11 mouse cellular contexts compared by ENCODE assay signal in the genomic region with DNA sequence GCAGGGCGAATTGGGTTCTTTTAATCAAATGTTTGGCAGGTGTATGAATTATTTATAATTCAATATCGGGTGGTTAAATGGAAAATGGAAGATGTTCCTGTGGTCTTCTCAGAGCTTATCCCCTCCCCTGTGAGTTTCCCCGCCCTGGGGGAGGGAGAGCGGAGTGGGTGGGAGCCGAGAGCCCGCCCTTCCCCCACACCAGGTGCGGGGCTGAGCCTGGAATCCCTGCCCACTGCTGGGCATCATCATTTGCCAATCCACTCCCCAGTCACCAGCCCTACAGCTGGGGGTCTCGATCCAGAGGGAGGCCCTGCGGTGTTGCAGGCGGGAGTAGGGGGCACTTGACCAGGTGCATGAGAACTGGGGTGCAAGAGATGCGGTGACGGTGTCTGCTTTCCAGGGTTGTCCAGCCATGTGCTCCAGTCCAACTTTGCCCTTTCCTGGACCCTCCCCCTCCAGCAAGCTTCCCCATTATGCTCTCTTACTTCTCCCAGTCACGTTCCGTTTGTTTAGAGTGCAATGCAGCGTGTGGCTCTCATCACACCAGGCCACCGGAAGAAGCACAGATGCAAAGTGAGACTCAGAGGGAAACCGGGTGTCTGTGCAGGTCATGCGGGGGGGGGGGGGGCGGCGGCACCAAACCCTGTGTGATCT. TPM values are rescaled to one million over a fixed set of nuclear protein-coding genes. Genes with fewer than 3 reads are reported as not detected.
DNase-seq lines count a peak whose midpoint lies in the region; ATAC-seq and TF ChIP-seq lines count a peak whose summit lies in the region.
"Had no signal": no experiment of that assay in that cellular context is flagged by ENCODE, and none has a peak within 500 bp of the region (broad histone marks: within the 10 kb centered on the region; RNA-seq: fewer than 3 reads in every experiment).

No protein-coding gene starts in this region.

- H3K27me3 ChIP-seq in kidney, embryonic 14.5 days (ENCODE audit: control insufficient read depth, insufficient read depth, low read length): peaks cover 77% of the 10 kb centered on the region
- peaks cover 76% of the 10 kb centered on the region for H3K27me3 ChIP-seq in embryonic facial prominence, embryonic 12.5 days
- peaks cover 17% of the 10 kb centered on the region for H3K27me3 ChIP-seq in hindbrain, embryonic 16.5 days (replicated peaks; ENCODE audit: control insufficient read depth, insufficient read depth, low read length)
- H3K27me3 ChIP-seq in neural tube, embryonic 14.5 days (ENCODE audit: control insufficient read depth, insufficient read depth, low read length): peaks cover 8% of the 10 kb centered on the region; the same call in 1 of the 2 replicates

- H3K9ac ChIP-seq in kidney, embryonic 14.5 days (ENCODE audit: low read depth, low read length): no peak overlapping the region
- H3K9ac ChIP-seq in embryonic facial prominence, embryonic 12.5 days: no peak overlapping the region
- no peak overlapping the region; the same call in 1 of the 2 replicates for H3K9ac ChIP-seq in hindbrain, embryonic 16.5 days (ENCODE audit: low read depth, low read length)
- H3K9ac ChIP-seq in neural tube, embryonic 14.5 days (replicated peaks; ENCODE audit: low read depth, low read length): no peak overlapping the region
- H3K9ac ChIP-seq: heart, embryonic 15.5 days had no signal

- H3K36me3 ChIP-seq in kidney, embryonic 14.5 days (ENCODE audit: control insufficient read depth, insufficient read depth, low read length): no peaks in the 10 kb centered on the region
- no peaks in the 10 kb centered on the region for H3K36me3 ChIP-seq in embryonic facial prominence, embryonic 12.5 days
- H3K36me3 ChIP-seq in hindbrain, embryonic 16.5 days (ENCODE audit: control insufficient read depth, insufficient read depth, low read length): no peaks in the 10 kb centered on the region
- H3K36me3 ChIP-seq in neural tube, embryonic 14.5 days (ENCODE audit: control insufficient read depth, insufficient read depth, low read length): no peaks in the 10 kb centered on the region
- H3K36me3 ChIP-seq: heart, embryonic 15.5 days had no signal

- ATAC-seq in kidney, embryonic 14.5 days (ENCODE audit: low FRiP score, low TSS enrichment): 0 out of 2 replicates have a peak, but pooled peaks have one; percentile 12
- peak; percentile 25; the same call in 1 of the 2 replicates for ATAC-seq in embryonic facial prominence, embryonic 12.5 days (ENCODE audit: insufficient number of reproducible peaks, insufficient read depth, low FRiP score, low TSS enrichment)
- ATAC-seq in hindbrain, embryonic 16.5 days: no peak
- ATAC-seq in neural tube, embryonic 14.5 days (ENCODE audit: low read depth): no peak

- H3K9me3 ChIP-seq in kidney, embryonic 14.5 days (ENCODE audit: control insufficient read depth, low read length): no peaks in the 10 kb centered on the region
- H3K9me3 ChIP-seq in embryonic facial prominence, embryonic 12.5 days: no peaks in the 10 kb centered on the region
- no peaks in the 10 kb centered on the region for H3K9me3 ChIP-seq in hindbrain, embryonic 16.5 days (ENCODE audit: control insufficient read depth, low read length)
- H3K9me3 ChIP-seq in neural tube, embryonic 14.5 days (ENCODE audit: control insufficient read depth, low read length): no peaks in the 10 kb centered on the region
- H3K9me3 ChIP-seq: heart, embryonic 15.5 days had no signal

- peaks cover 18% of the 10 kb centered on the region for H3K4me1 ChIP-seq in kidney, embryonic 14.5 days (ENCODE audit: control insufficient read depth, insufficient read depth, low read length)
- H3K4me1 ChIP-seq in embryonic facial prominence, embryonic 12.5 days: peaks cover 26% of the 10 kb centered on the region; the same call in 1 of the 2 replicates
- peaks cover 37% of the 10 kb centered on the region for H3K4me1 ChIP-seq in hindbrain, embryonic 16.5 days (ENCODE audit: control insufficient read depth, insufficient read depth, low read depth, low read length)
- H3K4me1 ChIP-seq in neural tube, embryonic 14.5 days (ENCODE audit: control insufficient read depth, insufficient read depth, low read length): peaks cover 38% of the 10 kb centered on the region

- no peak for DNase-seq in kidney, postnatal 25 days
- no peak for DNase-seq in layer of hippocampus, adult 2 months (ENCODE audit: low spot score in 2 of 2)
- DNase-seq in frontal cortex, postnatal 14 days (ENCODE audit: low spot score in 2 of 2): no peak
- DNase-seq in cerebellum, adult 11 months: no peak
- DNase-seq: lung, postnatal 36 days had no signal

- no peak overlapping the region; the same call in none of the 2 replicates for H3K4me2 ChIP-seq in kidney, embryonic 14.5 days (replicated peaks; ENCODE audit: low read depth, low read length)
- peak overlapping the region; percentile 13; the same call in 1 of the 2 replicates for H3K4me2 ChIP-seq in embryonic facial prominence, embryonic 12.5 days (replicated peaks)
- peak overlapping the region; percentile 22 for H3K4me2 ChIP-seq in hindbrain, embryonic 16.5 days (ENCODE audit: low read length)
- H3K4me2 ChIP-seq in neural tube, embryonic 14.5 days (ENCODE audit: low read depth, low read length): peak overlapping the region; percentile 25; the same call in 1 of the 2 replicates
- H3K4me2 ChIP-seq: heart, embryonic 15.5 days had no signal

- H3K27ac ChIP-seq in kidney, embryonic 14.5 days (ENCODE audit: low read depth, low read length): no peak overlapping the region
- H3K27ac ChIP-seq in embryonic facial prominence, embryonic 12.5 days: no peak overlapping the region
- no peak overlapping the region for H3K27ac ChIP-seq in hindbrain, embryonic 16.5 days (ENCODE audit: low read depth, low read length)
- 0 out of 2 replicates have a peak overlapping the region, but pooled peaks have one; percentile 48 for H3K27ac ChIP-seq in neural tube, embryonic 14.5 days (ENCODE audit: low read depth, low read length)
- H3K27ac ChIP-seq in layer of hippocampus, adult 2 months: no peak overlapping the region
- H3K27ac ChIP-seq: heart, embryonic 15.5 days had no signal

- no peak overlapping the region for H3K4me3 ChIP-seq in kidney, embryonic 14.5 days (ENCODE audit: low read length)
- H3K4me3 ChIP-seq in embryonic facial prominence, embryonic 12.5 days: no peak overlapping the region
- H3K4me3 ChIP-seq in hindbrain, embryonic 16.5 days (ENCODE audit: low read length): no peak overlapping the region
- H3K4me3 ChIP-seq in neural tube, embryonic 14.5 days (ENCODE audit: low read depth, low read length): no peak overlapping the region
- no peak overlapping the region for H3K4me3 ChIP-seq in layer of hippocampus, adult 2 months
- H3K4me3 ChIP-seq: heart, embryonic 15.5 days had no signal

- no peak for TF ChIP-seq CTCF in layer of hippocampus, adult 2 months (conservative IDR thresholded peaks at IDR 0.05)

- under 1% methylated on average over 20 of the region's 20 CpGs for WGBS in kidney, embryonic 14.5 days
- 2% methylated on average over 20 of the region's 20 CpGs for WGBS in embryonic facial prominence, embryonic 12.5 days
- WGBS in hindbrain, embryonic 16.5 days: 2% methylated on average over 19 of the region's 20 CpGs
- WGBS in neural tube, embryonic 14.5 days: 2% methylated on average over 20 of the region's 20 CpGs

RNA-seq across cellular contexts. Expression of gene Cdh22, which starts 23.1 kb away (rescaled TPM):
- polyA plus RNA-seq in kidney, embryonic 14.5 days (2014; fragmentation: Nextera tagmentation; extraction: Ambion mirVana): 0.74 and 1.2 TPM in 2 replicates
- 1.4 and 1.9 TPM in 2 replicates for polyA plus RNA-seq in embryonic facial prominence, embryonic 12.5 days (2016; fragmentation: Nextera tagmentation; extraction: Ambion mirVana)
- polyA plus RNA-seq in hindbrain, embryonic 16.5 days (2015; fragmentation: Nextera tagmentation; extraction: Ambion mirVana): 11.0 and 13.1 TPM in 2 replicates
- 9.0 and 10.5 TPM in 2 replicates for polyA plus RNA-seq in neural tube, embryonic 14.5 days (2014; fragmentation: Nextera tagmentation; extraction: Ambion mirVana)
- total RNA-seq in layer of hippocampus, adult 2 months (2021): 10 to 100 TPM; 13.8 to 15.4 TPM
- total RNA-seq: neutrophil, adult 5-6 weeks had no signal

Comparison
In these comparisons a context has a peak if more than half of its experiments do, and no peak if none do; other contexts are left out.
1. ATAC-seq: peak in kidney, embryonic 14.5 days (single experiment) and embryonic facial prominence, embryonic 12.5 days (single experiment); none in hindbrain, embryonic 16.5 days (single experiment) and neural tube, embryonic 14.5 days (single experiment).